Mouse (Mus musculus): ENCODE measurements around the gene Acnat1. TPM values are rescaled to one million over a fixed set of nuclear protein-coding genes. Genes with fewer than 3 reads are reported as not detected.
A peak's percentile ranks its signal among the peaks of the same experiment; 100 is the strongest.
"Not testable (repeated sequence)": the region's sequence is repeated elsewhere in the genome, so short reads cannot be mapped to it uniquely, and the experiment has no call there.

The Acnat1 gene
- polyA plus RNA-seq, 1 experiment = 0.23 TPM

DNA sequence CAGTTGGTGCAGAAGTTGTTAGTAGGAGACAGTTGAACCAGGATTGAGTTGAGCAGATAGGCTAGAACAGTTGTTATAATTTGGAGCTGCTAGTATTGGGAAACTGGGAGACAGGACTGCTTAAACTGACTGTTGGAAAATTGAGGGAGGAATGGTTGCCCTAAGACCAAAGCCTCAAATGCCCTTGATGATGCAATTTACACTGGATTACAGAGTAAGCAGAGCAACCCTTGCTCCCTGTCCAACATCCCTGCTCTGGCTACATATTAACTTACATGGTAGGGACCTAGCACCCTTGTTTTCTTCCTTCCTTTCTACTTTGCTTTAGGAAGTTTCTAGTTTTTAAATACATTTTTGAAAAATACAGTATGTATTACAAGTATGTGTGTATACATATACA is 11.7 kb upstream of the Acnat1 start:
- DNase-seq (ENCODE audit: low read depth) = no peak
- TF ChIP-seq POLR2A (IDR thresholded peaks at IDR 0.05; ENCODE audit: borderline replicate concordance, extremely low read depth, insufficient read depth, insufficient read length, poor library complexity, severe bottlenecking) (no peak), CTCF (IDR thresholded peaks at IDR 0.05; ENCODE audit: borderline replicate concordance, extremely low read depth, insufficient read depth, insufficient read length) (no peak)

DNA sequence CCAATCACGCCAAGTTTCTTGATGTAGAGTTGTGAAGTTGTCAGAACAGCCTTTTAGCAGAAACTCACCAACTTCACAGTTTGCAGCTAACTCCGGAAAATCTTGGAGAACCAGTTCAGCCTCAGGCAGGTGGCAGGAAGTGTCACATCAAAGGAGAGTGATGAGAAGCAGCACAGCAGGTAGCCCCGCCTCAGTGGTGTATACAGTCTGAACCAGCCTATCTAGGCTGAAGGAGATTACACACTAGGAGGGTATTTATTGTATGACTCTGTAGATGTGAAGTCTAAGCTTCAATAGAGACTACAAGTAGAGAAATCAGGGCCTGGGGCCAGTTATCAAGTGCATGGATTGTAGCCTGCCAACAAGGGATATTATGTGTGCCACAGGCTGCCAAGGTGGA is 7.2 kb upstream of the Acnat1 start:
- TF ChIP-seq POLR2A (IDR thresholded peaks at IDR 0.05; ENCODE audit: borderline replicate concordance, extremely low read depth, insufficient read depth, insufficient read length, poor library complexity, severe bottlenecking) (no peak), CTCF (IDR thresholded peaks at IDR 0.05; ENCODE audit: borderline replicate concordance, extremely low read depth, insufficient read depth, insufficient read length) (no peak)
- peak; percentile 3 for DNase-seq (ENCODE audit: low read depth)

GRCm38 (mm10) chr4:49480104-49480760 is 6.5 kb upstream of the Acnat1 start:
- peak; percentile 13 for DNase-seq (ENCODE audit: low read depth)
- TF ChIP-seq CTCF (IDR thresholded peaks at IDR 0.05; ENCODE audit: borderline replicate concordance, extremely low read depth, insufficient read depth, insufficient read length) = no peak
- TF ChIP-seq POLR2A (IDR thresholded peaks at IDR 0.05; ENCODE audit: borderline replicate concordance, extremely low read depth, insufficient read depth, insufficient read length, poor library complexity, severe bottlenecking) = no peak

DNA sequence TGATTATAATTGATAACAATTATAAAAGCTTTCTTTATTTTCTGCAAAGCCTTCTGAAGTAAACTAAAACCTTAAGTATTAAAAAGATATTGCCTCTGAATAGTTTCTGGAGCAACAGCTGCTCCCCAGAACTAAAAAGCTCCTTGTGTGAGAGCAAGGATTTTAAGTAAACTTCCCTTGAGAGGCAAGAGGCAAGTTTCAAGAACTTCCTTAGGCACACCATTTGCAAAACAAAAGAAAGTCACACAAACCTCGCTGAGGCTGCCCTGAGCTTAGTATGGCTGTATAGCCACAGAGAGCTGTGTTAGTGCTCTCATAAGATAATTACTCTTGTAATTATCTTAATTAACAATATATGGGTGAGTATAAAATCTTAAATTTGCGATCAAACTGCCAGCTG is 5.3 kb upstream of the Acnat1 start:
- DNase-seq (ENCODE audit: low read depth) = peak; percentile 8

GRCm38 (mm10) chr4:49478118-49478877 is 4.6 kb upstream of the Acnat1 start:
- peak; percentile 61 for DNase-seq (ENCODE audit: low read depth)

GRCm38 (mm10) chr4:49474583-49474982 is 871 bp upstream of the Acnat1 start:
- no peak for TF ChIP-seq CTCF (IDR thresholded peaks at IDR 0.05; ENCODE audit: borderline replicate concordance, extremely low read depth, insufficient read depth, insufficient read length)
- no peak for TF ChIP-seq POLR2A (IDR thresholded peaks at IDR 0.05; ENCODE audit: borderline replicate concordance, extremely low read depth, insufficient read depth, insufficient read length, poor library complexity, severe bottlenecking)
- DNase-seq (ENCODE audit: low read depth) = no peak

More at GRCm38 (mm10) chr4:49478118-49478877, 4.6 kb upstream of the Acnat1 start:
- TF ChIP-seq POLR2A (IDR thresholded peaks at IDR 0.05; ENCODE audit: borderline replicate concordance, extremely low read depth, insufficient read depth, insufficient read length, poor library complexity, severe bottlenecking) = no peak
- no peak for TF ChIP-seq CTCF (IDR thresholded peaks at IDR 0.05; ENCODE audit: borderline replicate concordance, extremely low read depth, insufficient read depth, insufficient read length)

- no peak for DNase-seq (ENCODE audit: low read depth)
- no peak for TF ChIP-seq CTCF (IDR thresholded peaks at IDR 0.05; ENCODE audit: borderline replicate concordance, extremely low read depth, insufficient read depth, insufficient read length)
- no peak for TF ChIP-seq POLR2A (IDR thresholded peaks at IDR 0.05; ENCODE audit: borderline replicate concordance, extremely low read depth, insufficient read depth, insufficient read length, poor library complexity, severe bottlenecking)
Observed at GRCm38 (mm10) chr4:49469435-49470151, 4.1 kb downstream of the Acnat1 start.

DNA sequence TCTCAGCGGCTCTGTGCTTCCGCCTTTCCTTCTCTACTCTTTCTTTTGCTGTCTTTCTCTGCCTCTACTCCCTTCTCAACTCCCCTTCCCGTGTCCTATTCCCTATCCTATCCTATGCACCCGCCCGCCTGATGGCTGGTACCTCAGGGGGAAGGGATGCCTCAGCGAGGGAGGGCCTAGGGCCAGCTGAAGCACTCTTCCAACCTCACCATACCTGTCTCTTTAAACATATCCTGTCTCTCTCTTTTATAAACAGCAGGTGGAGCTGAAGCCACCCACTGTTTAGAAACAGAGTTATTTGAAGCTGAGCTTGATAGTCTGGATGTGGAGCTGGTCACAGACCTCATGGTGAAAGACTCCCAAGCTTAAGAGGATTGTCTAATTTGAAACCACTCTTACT is 6.4 kb downstream of the Acnat1 start:
- TF ChIP-seq POLR2A (IDR thresholded peaks at IDR 0.05; ENCODE audit: borderline replicate concordance, extremely low read depth, insufficient read depth, insufficient read length, poor library complexity, severe bottlenecking) = no peak
- no peak for TF ChIP-seq CTCF (IDR thresholded peaks at IDR 0.05; ENCODE audit: borderline replicate concordance, extremely low read depth, insufficient read depth, insufficient read length)

DNA sequence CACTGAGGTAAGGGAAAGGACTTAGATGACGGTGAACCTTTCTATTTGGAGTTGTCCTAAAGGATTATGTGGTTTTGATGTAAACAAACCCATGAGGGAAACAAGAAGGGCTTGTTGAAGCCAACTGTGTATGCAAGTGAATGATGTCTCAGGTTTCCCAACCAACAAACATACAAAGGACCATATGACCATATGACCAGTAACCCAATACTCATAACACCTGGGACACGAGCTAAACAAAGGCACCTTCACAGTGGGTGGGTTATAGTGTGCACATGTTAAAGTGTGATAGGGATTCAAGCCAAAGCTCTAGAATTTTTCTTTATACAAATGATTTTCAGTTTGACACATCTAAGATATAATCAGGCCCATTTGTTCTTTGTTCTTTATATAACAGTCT is 17.5 kb downstream of the Acnat1 start:
- no peak for DNase-seq (ENCODE audit: low read depth)
- TF ChIP-seq CTCF (IDR thresholded peaks at IDR 0.05; ENCODE audit: borderline replicate concordance, extremely low read depth, insufficient read depth, insufficient read length) = no peak
- TF ChIP-seq POLR2A (IDR thresholded peaks at IDR 0.05; ENCODE audit: borderline replicate concordance, extremely low read depth, insufficient read depth, insufficient read length, poor library complexity, severe bottlenecking) = no peak

More for the DNA sequence above, 6.4 kb downstream of the Acnat1 start:
- no peak for DNase-seq (ENCODE audit: low read depth)

- TF ChIP-seq POLR2A (IDR thresholded peaks at IDR 0.05; ENCODE audit: borderline replicate concordance, extremely low read depth, insufficient read depth, insufficient read length, poor library complexity, severe bottlenecking) (no peak), CTCF (IDR thresholded peaks at IDR 0.05; ENCODE audit: borderline replicate concordance, extremely low read depth, insufficient read depth, insufficient read length) (no peak)
- no peak for DNase-seq (ENCODE audit: low read depth)
Observed at GRCm38 (mm10) chr4:49451848-49452551, 21.7 kb downstream of the Acnat1 start.

- DNase-seq (ENCODE audit: low read depth) = not testable (repeated sequence)
Observed at GRCm38 (mm10) chr4:49451133-49451847, 22.4 kb downstream of the Acnat1 start.

- DNase-seq (ENCODE audit: low read depth) = not testable (repeated sequence)
Observed at GRCm38 (mm10) chr4:49436968-49437367, 36.7 kb downstream of the Acnat1 start.

GRCm38 (mm10) chr4:49410151-49410550 is 63.6 kb downstream of the Acnat1 start:
- DNase-seq (ENCODE audit: low read depth) = not testable (repeated sequence)

DNA sequence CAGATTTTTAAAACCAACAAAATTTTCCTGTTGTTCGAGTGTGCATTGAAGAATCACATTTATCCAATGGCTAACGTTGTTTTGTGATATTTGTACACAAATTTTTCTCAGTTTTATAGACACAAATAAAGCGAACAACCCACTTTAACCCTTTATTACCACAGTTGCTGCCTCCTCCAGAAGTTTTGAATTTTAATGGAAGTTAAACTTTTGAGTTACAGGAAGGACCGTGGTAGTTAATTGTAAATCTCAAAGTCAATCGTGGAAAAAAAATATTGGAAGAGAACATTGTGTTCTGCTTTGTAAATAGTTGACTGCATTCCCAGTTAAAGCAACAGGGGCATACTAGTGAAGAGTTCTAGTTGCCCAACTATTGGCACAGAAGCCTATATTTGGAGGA is 65.8 kb downstream of the Acnat1 start, which contains the start of gene Acnat2:
Gene Acnat2, minus strand, starts transcription at position 195 of the 400 bp plus-strand sequence.
- not testable (repeated sequence) for DNase-seq (ENCODE audit: low read depth)
